Mouse (Mus musculus) forebrain, embryonic 15.5 days (tissue): ENCODE data around the gene Mycbp2. TPM values are rescaled to one million over a fixed set of nuclear protein-coding genes. Genes with fewer than 3 reads are reported as not detected.
A peak's percentile ranks its signal among the peaks of the same experiment; 100 is the strongest.

Experiments used
- ATAC-seq: fragments of 200-750 bp; cut with Nextera tagmentation; replicated peaks from 2 replicates; pipeline ENCODE4 v1.8.0; 2017; ENCODE audit warnings: mild to moderate bottlenecking, moderate TSS enrichment, moderate library complexity
- H3K27ac ChIP-seq: fragments of 300-500 bp; sonication (generic); replicated peaks from 2 replicates; pipeline ENCODE4 v1.5.1; 2015; ENCODE audit warnings: mild to moderate bottlenecking, inconsistent platforms
- H3K27me3 ChIP-seq: fragments of 300-500 bp; sonication (generic); 2 replicates; pipeline ENCODE4 v1.6.1; 2015; ENCODE audit warnings: inconsistent platforms
- H3K36me3 ChIP-seq: fragments of 300-500 bp; sonication (generic); 2 replicates; pipeline ENCODE4 v1.6.1; 2015; ENCODE audit warnings: mild to moderate bottlenecking, inconsistent platforms
- H3K4me1 ChIP-seq: fragments of 300-500 bp; sonication (generic); 2 replicates; pipeline ENCODE4 v1.6.1; 2015; ENCODE audit warnings: inconsistent platforms
- H3K4me2 ChIP-seq: fragments of 300-500 bp; sonication (generic); replicated peaks from 2 replicates; pipeline ENCODE4 v1.6.1; 2015; ENCODE audit warnings: mild to moderate bottlenecking, inconsistent platforms
- H3K4me3 ChIP-seq: fragments of 300-500 bp; sonication (generic); 2 replicates; pipeline ENCODE4 v1.5.1; 2015; ENCODE audit warnings: mild to moderate bottlenecking, inconsistent platforms
- H3K9ac ChIP-seq: fragments of 300-500 bp; sonication (generic); replicated peaks from 2 replicates; pipeline ENCODE4 v1.6.1; 2015; ENCODE audit warnings: mild to moderate bottlenecking, inconsistent platforms
- H3K9me3 ChIP-seq: fragments of 300-500 bp; sonication (generic); 2 replicates; pipeline ENCODE4 v1.6.1; 2016; ENCODE audit warnings: inconsistent platforms
- WGBS: fragments of 180-500 bp; shearing (Covaris S2); methylation state at CpG from one replicate; pipeline ENCODE4 v1.1.7; 2015; ENCODE audit warnings: mixed read lengths; 5-methylcytosine and 5-hydroxymethylcytosine counted together
- polyA plus RNA-seq: library from polyadenylated mRNA; unstranded; fragments of >200 nt; fragmentation: Nextera tagmentation; extraction: Ambion mirVana; gene quantifications from 2 replicates; pipeline ENCODE4 v1.2.1, GENCODE M21; 2015

Gene Mycbp2
- polyA plus RNA-seq = 49.5 and 51.8 TPM in 2 replicates

- Histone ChIP-seq H3K27me3 (no peaks in the 10 kb centered on the region), H3K9ac (peak within 1 kb of the TSS; percentile 80), H3K36me3 (no peaks in the 10 kb centered on the region), H3K9me3 (no peaks in the 10 kb centered on the region), H3K4me3 (peak within 1 kb of the TSS; percentile 71), H3K4me1 (peaks cover 35% of the 10 kb centered on the region), H3K27ac (peak within 1 kb of the TSS; percentile 98), H3K4me2 (peak within 1 kb of the TSS; percentile 64)
- 4% methylated on average over 40 of the region's 41 CpGs for WGBS
- ATAC-seq = peak; percentile 98
Observed at GRCm38 (mm10) chr14:103346729-103347505, at the start of gene Mycbp2. Gene Mycbp2, minus strand, starts transcription at chr14:103346814.

DNA sequence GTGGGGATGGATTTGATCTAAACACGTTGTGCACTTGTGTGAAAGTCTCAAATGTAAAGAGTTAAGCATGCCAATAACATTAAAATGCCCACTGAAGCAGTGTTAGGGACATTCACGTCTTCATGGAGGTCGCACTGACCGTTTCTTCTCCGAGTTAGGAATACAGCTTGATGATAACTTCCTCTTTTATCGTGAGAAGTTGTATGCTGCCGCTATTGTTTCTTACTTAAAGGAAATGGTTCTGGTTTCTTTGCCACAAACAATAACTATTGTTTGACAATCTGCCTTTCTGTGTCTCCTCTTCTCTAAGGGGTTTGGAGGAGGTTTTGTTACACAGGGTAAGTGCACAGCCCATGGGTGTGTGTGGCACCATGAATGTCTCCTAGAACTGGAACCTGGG, 45.8 kb upstream of the Mycbp2 start:
- Histone ChIP-seq H3K36me3 (no peaks in the 10 kb centered on the region), H3K9me3 (no peaks in the 10 kb centered on the region), H3K9ac (no peak overlapping the region), H3K27ac (no peak overlapping the region), H3K27me3 (no peaks in the 10 kb centered on the region), H3K4me2 (no peak overlapping the region), H3K4me3 (no peak overlapping the region), H3K4me1 (no peaks in the 10 kb centered on the region)
- WGBS = 81% methylated on average over 7 of the region's 7 CpGs
- ATAC-seq = no peak

- Histone ChIP-seq H3K4me1 (no peaks in the 10 kb centered on the region), H3K27me3 (no peaks in the 10 kb centered on the region), H3K36me3 (no peaks in the 10 kb centered on the region), H3K9me3 (no peaks in the 10 kb centered on the region), H3K27ac (no peak overlapping the region), H3K9ac (no peak overlapping the region), H3K4me3 (no peak overlapping the region), H3K4me2 (no peak overlapping the region)
- ATAC-seq = no peak
- WGBS = 85% methylated on average over 4 of the region's 4 CpGs
Observed at GRCm38 (mm10) chr14:103387431-103387830, 40.8 kb upstream of the Mycbp2 start.

- no peaks in the 10 kb centered on the region for H3K27me3 ChIP-seq
- 84% methylated on average over 8 of the region's 8 CpGs for WGBS
- H3K4me1 ChIP-seq = no peaks in the 10 kb centered on the region
- no peak overlapping the region for H3K4me3 ChIP-seq
- no peak overlapping the region for H3K27ac ChIP-seq
- H3K9ac ChIP-seq = no peak overlapping the region
- ATAC-seq = no peak
- H3K9me3 ChIP-seq = no peaks in the 10 kb centered on the region
- H3K4me2 ChIP-seq = no peak overlapping the region
- H3K36me3 ChIP-seq = no peaks in the 10 kb centered on the region
Observed at GRCm38 (mm10) chr14:103386871-103387270, 40.3 kb upstream of the Mycbp2 start.

- Histone ChIP-seq H3K4me1 (no peaks in the 10 kb centered on the region), H3K36me3 (no peaks in the 10 kb centered on the region), H3K4me3 (no peak overlapping the region), H3K9ac (no peak overlapping the region), H3K27me3 (no peaks in the 10 kb centered on the region), H3K9me3 (no peaks in the 10 kb centered on the region), H3K4me2 (no peak overlapping the region), H3K27ac (no peak overlapping the region)
- ATAC-seq = no peak
- WGBS = 67% methylated on average over 13 of the region's 13 CpGs
Observed at GRCm38 (mm10) chr14:103385084-103385610, 38.5 kb upstream of the Mycbp2 start.

GRCm38 (mm10) chr14:103378703-103379102, 32.1 kb upstream of the Mycbp2 start:
- Histone ChIP-seq H3K4me3 (no peak overlapping the region), H3K27me3 (no peaks in the 10 kb centered on the region), H3K4me2 (no peak overlapping the region), H3K9me3 (no peaks in the 10 kb centered on the region), H3K36me3 (no peaks in the 10 kb centered on the region), H3K4me1 (no peaks in the 10 kb centered on the region), H3K9ac (no peak overlapping the region), H3K27ac (no peak overlapping the region)
- 80% methylated on average over 3 of the region's 3 CpGs for WGBS
- ATAC-seq = no peak

DNA sequence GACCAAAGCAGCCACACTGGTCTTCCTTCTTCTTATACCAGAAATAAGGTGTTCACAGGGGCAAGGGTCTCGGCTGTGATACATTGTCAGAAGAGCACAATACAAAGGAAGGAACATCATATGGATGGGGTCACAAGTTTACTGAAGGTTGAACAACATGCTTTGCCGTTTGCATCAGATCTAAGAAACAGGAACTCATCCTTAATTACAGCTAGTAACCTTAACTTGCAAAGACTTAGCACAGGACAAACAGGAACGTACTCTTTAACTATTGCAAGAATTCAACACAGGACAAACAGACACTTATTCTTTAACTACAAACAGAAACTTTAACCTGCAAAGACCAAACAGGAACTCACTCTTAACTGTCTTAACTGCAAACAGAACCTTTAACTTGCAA, 30.2 kb upstream of the Mycbp2 start:
- ATAC-seq = no peak
- Histone ChIP-seq H3K4me3 (no peak overlapping the region), H3K9ac (no peak overlapping the region), H3K4me2 (no peak overlapping the region), H3K4me1 (no peaks in the 10 kb centered on the region), H3K36me3 (no peaks in the 10 kb centered on the region), H3K27me3 (no peaks in the 10 kb centered on the region), H3K9me3 (no peaks in the 10 kb centered on the region), H3K27ac (no peak overlapping the region)
- WGBS = 93% methylated on average over 3 of the region's 3 CpGs

GRCm38 (mm10) chr14:103375523-103375922, 28.9 kb upstream of the Mycbp2 start:
- Histone ChIP-seq H3K9ac (no peak overlapping the region), H3K4me3 (no peak overlapping the region), H3K36me3 (no peaks in the 10 kb centered on the region), H3K27ac (no peak overlapping the region), H3K4me2 (no peak overlapping the region), H3K4me1 (no peaks in the 10 kb centered on the region), H3K9me3 (no peaks in the 10 kb centered on the region), H3K27me3 (no peaks in the 10 kb centered on the region)
- ATAC-seq = no peak
- WGBS = 83% methylated on average over 1 of the region's 1 CpGs

- Histone ChIP-seq H3K27ac (no peak overlapping the region), H3K9ac (no peak overlapping the region), H3K4me2 (no peak overlapping the region), H3K36me3 (no peaks in the 10 kb centered on the region), H3K4me1 (no peaks in the 10 kb centered on the region), H3K27me3 (no peaks in the 10 kb centered on the region), H3K9me3 (no peaks in the 10 kb centered on the region), H3K4me3 (no peak overlapping the region)
- no peak for ATAC-seq
- WGBS = 58% methylated on average over 2 of the region's 2 CpGs
Observed at GRCm38 (mm10) chr14:103363199-103363598, 16.6 kb upstream of the Mycbp2 start.

DNA sequence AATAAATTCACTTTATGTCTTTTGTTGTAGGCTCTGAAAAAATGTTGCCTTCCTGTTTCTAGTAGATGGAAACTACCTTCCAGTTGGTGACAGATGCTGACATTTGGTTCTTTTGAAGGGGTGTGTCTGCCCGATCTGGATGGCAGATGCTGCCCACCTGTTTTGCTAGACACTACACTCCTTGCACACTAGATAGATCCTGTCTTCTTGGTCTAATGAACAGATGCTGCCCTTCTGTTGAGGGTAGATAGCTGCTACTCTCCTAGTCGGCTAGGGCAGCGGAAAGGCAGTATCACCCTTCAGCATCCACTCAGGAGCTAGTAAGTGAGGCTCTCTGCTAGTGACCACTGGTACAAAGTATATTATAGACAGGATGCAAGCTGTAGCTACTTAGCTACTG, 9.5 kb upstream of the Mycbp2 start:
- 62% methylated on average over 3 of the region's 3 CpGs for WGBS
- H3K27ac ChIP-seq = no peak overlapping the region
- no peaks in the 10 kb centered on the region for H3K27me3 ChIP-seq
- H3K36me3 ChIP-seq = no peaks in the 10 kb centered on the region
- no peak overlapping the region for H3K4me3 ChIP-seq
- H3K9me3 ChIP-seq = no peaks in the 10 kb centered on the region
- no peak overlapping the region for H3K4me2 ChIP-seq
- H3K4me1 ChIP-seq = no peaks in the 10 kb centered on the region
- H3K9ac ChIP-seq = no peak overlapping the region
- no peak for ATAC-seq

GRCm38 (mm10) chr14:103354396-103355352, 8.1 kb upstream of the Mycbp2 start:
- H3K27ac ChIP-seq = no peak overlapping the region
- no peaks in the 10 kb centered on the region for H3K9me3 ChIP-seq
- H3K4me2 ChIP-seq = no peak overlapping the region
- ATAC-seq = no peak
- peaks cover 6% of the 10 kb centered on the region for H3K4me1 ChIP-seq
- no peak overlapping the region for H3K9ac ChIP-seq
- H3K27me3 ChIP-seq = no peaks in the 10 kb centered on the region
- WGBS = 27% methylated on average over 16 of the region's 18 CpGs
- H3K36me3 ChIP-seq = no peaks in the 10 kb centered on the region
- no peak overlapping the region for H3K4me3 ChIP-seq
